Mouse (Mus musculus) spleen, postnatal 4 days (tissue): ENCODE measurements around the gene Pde4d.

ENCODE experiments used
- DNase-seq, 2 experiments: peaks; one replicate each; pipeline ENCODE4 v3.0.0; 2022; ENCODE audit warnings: low spot score in 2 of 2

Gene Pde4d

DNA sequence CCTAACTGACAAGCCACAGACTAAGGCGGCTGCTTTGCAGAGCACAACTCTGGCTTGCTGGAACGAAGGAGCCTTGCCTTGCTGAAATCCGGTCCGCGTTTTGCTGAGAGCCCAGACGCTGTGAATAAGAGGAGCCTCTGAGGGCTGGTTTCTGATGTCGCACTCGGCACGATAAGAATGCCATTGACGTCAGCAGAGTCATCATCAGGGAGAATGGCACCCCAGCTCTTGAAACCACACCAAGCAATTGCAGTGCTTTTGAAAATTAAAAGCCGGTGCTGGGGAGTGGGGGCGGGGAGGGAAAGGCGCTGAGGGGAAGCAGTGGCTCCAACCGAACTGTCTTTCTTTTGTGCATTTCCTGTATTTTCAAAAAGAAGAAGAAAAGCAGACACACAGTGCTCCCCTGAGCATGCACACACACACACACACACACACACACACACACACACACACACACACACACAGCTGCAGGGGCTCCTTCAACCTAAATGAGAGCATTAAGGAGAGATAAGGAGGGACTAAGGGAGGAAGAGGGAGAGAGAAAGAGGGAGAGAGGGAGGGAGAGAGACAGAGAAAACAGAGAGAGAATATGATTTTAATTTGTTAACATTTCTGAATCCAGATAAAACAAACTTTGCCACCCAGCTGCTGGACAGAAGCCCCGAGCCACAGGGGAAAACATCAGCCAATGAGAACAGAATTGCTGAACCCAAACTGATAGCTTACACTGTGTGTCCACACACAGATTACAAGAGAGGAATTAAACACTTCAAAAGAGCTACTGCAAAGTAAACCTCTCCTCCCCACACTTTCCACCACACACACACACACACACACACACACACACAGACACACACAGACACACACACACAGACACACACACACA lies 1372.9 kb downstream of the Pde4d start:
- peak; percentile 84 to 90 for DNase-seq

DNA sequence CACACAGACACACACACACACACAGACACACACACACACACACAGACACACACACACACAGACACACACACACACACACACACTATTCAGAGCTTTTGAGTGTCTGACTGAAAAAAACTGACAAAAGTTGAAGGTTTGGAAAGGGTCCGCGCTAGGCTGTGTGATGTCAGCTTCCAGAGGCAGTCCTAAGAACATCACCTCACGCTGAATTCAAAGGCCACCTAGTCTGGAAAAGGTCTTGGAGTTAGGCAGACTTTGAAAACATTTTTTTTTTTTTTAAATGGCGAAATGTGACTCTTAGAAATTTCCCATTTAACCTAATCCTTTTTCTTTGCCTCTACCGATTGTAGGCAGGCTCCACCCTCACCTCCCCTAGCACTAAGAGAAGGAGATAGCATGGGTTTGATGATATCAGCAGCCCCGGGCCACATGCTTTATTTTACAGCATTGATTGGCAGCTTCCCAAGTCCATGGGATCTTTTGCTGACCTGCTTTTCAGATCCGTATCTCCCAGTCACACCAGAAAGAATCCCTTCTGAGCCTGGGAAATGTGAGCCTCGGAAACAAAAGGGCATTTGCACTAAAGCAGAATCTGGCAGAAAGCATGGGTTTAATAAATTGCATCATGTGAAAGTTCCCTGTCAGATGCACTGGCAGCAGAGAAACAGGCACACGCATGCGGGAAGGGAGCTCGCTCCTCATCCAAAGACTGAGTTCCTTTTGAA lies 1373.7 kb downstream of the Pde4d start:
- DNase-seq = no peak

DNA sequence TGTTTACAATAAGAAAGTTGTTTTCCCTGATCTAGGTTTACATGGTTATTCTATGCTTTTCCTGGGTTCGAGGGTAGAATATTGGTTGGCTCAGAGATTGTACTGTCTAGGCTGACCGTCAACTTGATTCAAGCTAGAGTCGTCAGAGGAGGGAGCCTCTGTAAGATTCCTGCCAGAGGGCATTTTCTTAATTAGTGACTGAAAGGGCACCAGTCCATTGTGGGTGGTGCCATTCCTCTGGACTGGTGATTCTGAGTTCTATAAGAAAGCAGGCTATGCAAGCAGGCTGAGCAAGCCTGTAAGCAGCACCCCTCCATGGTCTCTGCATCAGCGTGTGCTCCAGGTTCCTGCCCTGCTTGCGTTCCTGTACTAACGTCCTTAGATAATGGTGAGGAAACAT lies 1376.1 kb downstream of the Pde4d start:
- no peak for DNase-seq

DNA sequence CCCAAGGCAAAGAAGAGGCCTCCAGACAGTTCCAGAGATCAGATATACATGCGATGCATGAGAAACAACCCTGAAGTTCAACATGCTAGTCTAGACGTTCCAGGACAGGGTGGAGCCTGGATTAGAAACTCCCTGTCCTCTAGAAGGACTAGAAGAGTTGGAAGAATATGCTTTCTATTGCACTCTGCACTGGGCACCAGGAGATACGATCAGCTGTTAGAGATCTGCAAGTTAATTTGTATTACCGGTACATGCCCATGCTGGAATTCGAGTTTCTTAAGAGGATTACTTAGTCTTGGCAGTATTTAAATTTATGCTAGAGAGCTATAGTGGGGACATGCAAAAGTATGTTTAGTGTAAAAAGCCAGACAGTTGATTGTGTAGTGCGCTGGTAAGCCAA lies 1377.6 kb downstream of the Pde4d start:
- no peak for DNase-seq

DNA sequence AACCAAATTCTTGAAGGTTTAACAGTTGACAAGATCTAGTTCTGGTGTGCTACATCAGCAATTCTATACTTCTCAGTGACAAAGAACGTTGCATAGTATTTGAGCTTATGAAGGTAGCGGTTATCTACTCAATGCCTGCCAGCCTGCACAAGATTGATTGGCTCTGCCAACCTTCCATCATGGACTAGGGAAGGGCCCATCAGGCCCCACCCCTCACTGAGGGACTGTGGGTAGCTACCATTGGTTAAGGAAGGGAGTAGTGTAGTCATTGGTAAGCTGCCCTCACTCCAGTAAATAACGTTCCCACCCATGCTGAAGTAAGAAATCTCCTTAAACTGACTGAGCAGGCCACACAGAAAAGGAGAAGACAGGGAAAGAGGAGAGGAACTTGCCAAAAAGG lies 1378.2 kb downstream of the Pde4d start:
- DNase-seq = no peak

- DNase-seq = no peak
These were observed 1379.7 kb downstream of the Pde4d start for GRCm38 (mm10) chr13:109829444-109829843.

DNA sequence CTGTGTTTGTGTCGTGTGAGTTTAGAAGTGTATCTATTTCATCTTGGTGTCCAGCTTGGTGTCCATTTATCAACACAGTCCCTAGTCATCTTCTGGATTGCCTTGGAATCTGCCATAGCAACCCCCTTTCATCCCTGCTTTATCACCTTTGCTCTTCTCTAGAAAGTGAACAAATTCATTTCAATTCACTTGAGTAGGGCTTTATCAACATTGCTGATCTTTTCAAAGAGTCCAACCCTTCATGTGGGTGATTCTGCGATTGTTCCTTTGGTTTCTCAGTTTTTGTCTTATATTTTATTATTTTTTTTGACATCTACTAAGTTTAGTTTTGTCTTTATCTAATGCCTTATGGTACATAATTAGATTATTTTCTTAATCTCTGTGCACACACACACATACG lies 1385.2 kb downstream of the Pde4d start:
- DNase-seq = no peak

DNA sequence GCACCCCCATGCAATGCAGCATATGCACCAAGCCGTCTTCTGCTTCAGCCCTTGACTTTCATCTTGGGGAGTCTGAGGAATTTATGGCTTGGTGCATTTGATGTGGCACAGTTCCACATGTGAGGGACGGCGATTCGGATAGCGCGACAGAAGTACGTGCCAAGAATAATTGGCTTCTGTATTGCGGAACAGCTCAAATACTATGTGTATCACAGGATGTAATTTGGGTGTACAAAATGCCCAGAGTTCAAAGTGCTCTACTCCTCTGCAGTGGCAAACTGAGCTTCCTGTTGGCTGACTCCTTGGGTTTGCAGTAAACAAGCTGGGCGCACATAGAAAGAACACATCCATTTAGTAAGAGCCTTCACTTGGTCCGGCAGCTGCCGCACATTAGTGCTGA lies 1387.7 kb downstream of the Pde4d start:
- no peak for DNase-seq

DNA sequence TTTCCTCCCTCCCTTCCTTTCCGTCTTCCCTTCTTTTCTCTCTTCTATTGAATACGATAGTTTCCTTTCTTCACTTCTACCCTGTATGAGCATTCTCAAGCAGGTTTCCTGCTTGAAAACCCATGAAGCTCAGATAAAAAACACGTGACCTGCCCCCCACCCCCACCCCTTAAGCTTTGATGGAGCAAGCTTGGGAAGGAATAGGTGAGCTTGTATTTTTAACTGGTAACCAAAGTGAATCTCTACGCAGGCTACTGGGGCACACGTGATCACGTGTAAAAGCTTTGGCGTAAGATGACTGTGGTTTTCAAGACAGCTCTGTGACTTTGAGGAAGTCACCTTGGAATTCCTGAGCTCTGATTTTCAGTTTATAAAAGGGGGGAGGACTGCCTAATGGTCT lies 1388.2 kb downstream of the Pde4d start:
- no peak for DNase-seq

- DNase-seq = no peak
These were observed 1390.5 kb downstream of the Pde4d start for GRCm38 (mm10) chr13:109840251-109840650.

DNA sequence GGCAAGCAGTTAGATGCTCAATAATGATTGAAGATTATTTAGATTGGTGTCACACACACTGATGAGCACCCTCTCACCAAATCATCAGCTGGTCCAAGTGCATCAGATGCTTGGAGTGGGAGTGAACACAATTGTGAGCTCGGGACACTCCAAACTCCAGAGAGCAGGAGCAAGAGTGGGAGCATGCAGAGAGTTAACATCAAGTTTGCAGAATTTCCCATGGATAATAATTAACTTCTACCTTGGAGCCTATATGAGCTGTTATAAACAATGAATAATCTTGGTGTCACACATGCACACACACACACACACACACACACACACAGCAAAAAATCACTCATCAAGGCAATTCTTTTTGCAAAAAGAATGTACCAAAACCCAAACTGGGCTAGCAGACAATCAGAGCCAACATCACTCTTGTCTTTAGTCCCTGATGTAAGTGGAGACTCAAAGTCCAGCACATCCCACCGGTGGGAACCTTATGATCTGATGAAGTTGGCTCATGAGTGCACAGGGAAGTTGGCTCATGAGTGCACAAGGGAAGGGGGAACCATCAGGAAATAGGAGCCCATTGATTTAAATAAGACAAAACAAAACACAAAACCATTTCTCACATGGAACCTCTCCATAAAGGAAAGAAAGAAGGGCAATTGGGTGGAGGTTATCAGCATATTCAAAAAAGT lies 1391.5 kb downstream of the Pde4d start:
- no peak for DNase-seq

- DNase-seq = no peak
These were observed 1393.2 kb downstream of the Pde4d start for GRCm38 (mm10) chr13:109842982-109843381.

DNA sequence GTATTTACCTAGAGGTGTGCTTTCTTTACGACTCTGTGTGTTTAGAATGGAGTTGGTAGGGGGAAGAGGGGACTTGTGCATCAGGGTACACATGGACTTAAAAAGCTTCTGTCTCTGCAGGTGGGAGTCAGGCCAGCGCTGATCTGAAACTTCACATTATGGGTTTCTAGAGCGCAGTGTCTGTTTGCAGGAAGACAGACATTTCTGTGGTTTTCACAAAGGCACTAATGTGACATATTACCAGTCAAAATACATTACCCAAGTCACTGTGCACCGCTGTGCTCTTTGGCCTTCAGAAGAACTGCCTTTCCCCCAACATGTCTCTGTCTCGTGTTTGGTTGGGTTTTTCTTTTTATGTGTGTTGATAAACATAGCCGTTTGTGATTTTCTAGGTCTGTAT lies 1395.1 kb downstream of the Pde4d start:
- no peak for DNase-seq

DNA sequence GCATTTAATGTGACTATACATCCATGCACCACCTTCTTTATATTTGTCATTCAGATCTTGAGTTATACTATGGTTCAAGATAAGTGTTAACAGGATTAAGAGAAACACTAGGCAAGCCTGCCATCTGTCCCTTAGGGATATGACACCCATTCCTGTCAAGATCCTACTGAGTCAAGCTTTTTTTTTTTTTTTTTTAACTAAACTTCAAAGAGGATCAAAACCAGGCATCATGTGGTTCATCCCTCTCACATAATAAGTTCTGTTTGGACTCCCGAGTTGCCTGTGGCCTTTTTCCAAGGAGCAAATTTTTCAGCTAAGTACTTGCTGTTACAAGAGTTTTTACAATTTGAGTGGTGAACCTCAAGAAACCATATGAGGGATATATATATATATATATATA lies 1414.1 kb downstream of the Pde4d start:
- DNase-seq = no peak

DNA sequence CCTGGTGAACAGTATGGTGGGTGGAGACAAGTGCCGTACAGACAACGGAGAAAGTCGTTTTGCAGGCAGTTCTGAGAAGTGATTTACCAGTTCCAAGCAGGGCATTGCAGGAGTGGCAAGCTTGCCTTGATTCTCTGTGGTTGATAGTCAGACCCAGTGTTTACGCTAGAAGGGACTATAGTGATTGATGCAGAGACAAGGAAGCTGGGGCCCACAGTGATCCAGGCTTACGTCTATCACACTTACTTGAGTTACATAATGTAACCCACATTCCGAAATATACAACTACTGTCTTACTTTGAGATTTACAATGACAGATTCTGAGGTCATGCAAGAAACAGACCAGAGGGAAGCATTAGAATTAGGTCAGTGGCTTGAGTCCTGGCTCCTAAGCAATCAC lies 1414.6 kb downstream of the Pde4d start:
- DNase-seq = no peak

- DNase-seq = no peak
These were observed 1430.6 kb downstream of the Pde4d start for GRCm38 (mm10) chr13:109880392-109880791.

DNA sequence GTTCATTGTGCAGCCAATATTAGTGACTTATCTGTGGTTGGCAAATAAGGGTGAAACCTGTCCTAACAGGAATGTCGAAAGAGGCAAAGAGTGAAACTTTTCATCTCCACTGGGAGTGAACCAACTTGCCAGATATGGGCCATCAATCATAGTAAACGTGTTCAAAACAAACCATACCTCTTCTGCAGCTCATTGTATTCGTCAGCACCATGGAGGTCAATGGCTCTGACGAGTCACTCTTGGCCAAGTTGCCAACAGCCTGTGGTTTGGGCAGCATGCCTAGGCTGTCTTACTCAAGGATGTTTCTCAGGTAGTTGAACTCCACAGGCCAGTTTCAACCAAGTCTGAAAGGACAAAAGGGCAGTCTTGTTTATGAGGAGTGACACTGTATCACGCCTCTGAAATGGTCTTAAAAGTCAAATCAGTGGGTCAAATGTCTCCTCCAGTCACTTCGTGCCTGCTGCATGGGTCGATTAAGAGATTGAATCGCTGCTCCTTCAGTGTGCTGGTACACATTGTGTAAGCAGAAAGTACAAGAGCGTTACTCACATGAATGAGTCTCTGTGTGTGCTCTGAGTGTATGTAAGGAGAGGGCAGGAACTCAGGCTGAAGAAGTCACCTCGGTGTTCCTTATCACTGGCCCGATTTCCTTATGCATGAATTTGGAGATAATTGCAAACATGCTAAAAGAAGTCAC lies 1431.6 kb downstream of the Pde4d start:
- DNase-seq = no peak

GRCm38 (mm10) chr13:109883636-109884035 lies 1433.9 kb downstream of the Pde4d start:
- no peak for DNase-seq

- DNase-seq = no peak
These were observed 1435.1 kb downstream of the Pde4d start for GRCm38 (mm10) chr13:109884812-109885211.

GRCm38 (mm10) chr13:109888293-109888692 lies 1438.5 kb downstream of the Pde4d start:
- no peak for DNase-seq

DNA sequence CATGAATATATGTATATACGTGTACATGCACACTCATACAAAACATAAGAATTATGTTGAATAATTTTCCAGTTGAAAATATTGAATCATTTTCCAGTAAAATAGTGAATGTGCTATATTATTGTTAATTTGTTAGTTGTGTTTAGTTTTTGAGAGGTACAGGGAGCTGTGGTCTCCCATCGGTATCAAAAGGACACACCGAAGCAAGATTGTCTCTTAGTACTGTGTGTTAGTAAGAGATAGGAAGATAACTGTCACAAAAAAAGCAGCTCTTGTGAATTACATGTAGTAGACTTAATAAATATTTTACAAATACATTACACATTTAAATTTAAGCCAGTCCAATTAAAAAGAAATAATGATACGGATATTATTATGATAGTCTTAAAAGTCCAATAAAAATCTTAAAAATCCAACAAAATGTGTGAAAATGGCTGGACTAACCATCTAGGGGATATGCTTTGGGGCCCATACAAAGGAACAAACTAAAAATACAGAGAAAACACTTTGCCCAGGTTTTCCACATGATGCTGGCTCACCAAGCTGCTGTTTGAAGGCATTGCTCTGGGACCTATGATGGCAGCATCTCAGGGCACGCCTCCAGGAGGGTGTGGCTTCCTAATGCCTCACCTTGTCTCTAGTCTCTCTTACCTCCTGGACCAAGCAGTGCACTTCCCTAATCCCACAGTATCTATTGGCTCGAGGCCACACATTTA lies 1441.6 kb downstream of the Pde4d start:
- DNase-seq = no peak
